Mouse (Mus musculus) MEL (cell line): ENCODE measurements around the gene Atp1a1. TPM values are rescaled to one million over a fixed set of nuclear protein-coding genes. Genes with fewer than 3 reads are reported as not detected.

Experiments used
- DNase-seq: peaks from one replicate; pipeline ENCODE4 v3.0.0; 2011; ENCODE audit warnings: low read depth, low spot score
- H3K27ac ChIP-seq: 2 replicates; pipeline ENCODE4 v1.5.1; 2012; ENCODE audit warnings: low read depth, mild to moderate bottlenecking, control low read depth, low read length, moderate library complexity; ENCODE audit not compliant: control insufficient read depth
- H3K27me3 ChIP-seq, 2 experiments: fragments of 150-350 bp in 1 of 2; sonication (generic) in 1 of 2; 2 replicates each; pipeline ENCODE4 v1.6.1; 2012; ENCODE audit warnings: low read length in 2 of 2, mild to moderate bottlenecking in 2 of 2, improper control_type of control experiment in 1 of 2, moderate library complexity in 1 of 2; ENCODE audit not compliant: insufficient read depth in 2 of 2, control insufficient read depth in 1 of 2
- H3K36me3 ChIP-seq, 2 experiments: 2 replicates each; pipeline ENCODE4 v1.6.1; 2012 to 2014; ENCODE audit warnings: low read length in 2 of 2, improper control_type of control experiment in 1 of 2, inconsistent platforms in 1 of 2, mild to moderate bottlenecking in 1 of 2; ENCODE audit not compliant: insufficient read depth in 2 of 2, control insufficient read depth in 1 of 2
- H3K4me1 ChIP-seq, 2 experiments: fragments of 150-350 bp in 1 of 2; sonication (generic) in 1 of 2; 2 replicates each; pipeline ENCODE4 v1.6.1; 2012; ENCODE audit warnings: low read length in 2 of 2, improper control_type of control experiment in 1 of 2, mild to moderate bottlenecking in 1 of 2; ENCODE audit not compliant: insufficient read depth in 2 of 2, control insufficient read depth in 1 of 2
- H3K4me3 ChIP-seq, 2 experiments: fragments of 150-350 bp in 1 of 2; sonication (generic) in 1 of 2; 2 replicates each; pipeline ENCODE4 v1.5.1; 2012; ENCODE audit warnings: low read depth in 2 of 2, low read length in 2 of 2, mild to moderate bottlenecking in 2 of 2, moderate library complexity in 2 of 2, control low read depth in 1 of 2, improper control_type of control experiment in 1 of 2; ENCODE audit not compliant: control insufficient read depth in 1 of 2, insufficient read depth in 1 of 2
- H3K79me2 ChIP-seq: 2 replicates; pipeline ENCODE4 v1.6.1; 2012; ENCODE audit warnings: mild to moderate bottlenecking, low read length, moderate library complexity; ENCODE audit not compliant: control insufficient read depth, poor library complexity, insufficient read depth
- H3K9ac ChIP-seq: 2 replicates; pipeline ENCODE4 v1.6.1; 2012; ENCODE audit warnings: low read depth, mild to moderate bottlenecking, control low read depth, low read length, moderate library complexity; ENCODE audit not compliant: control insufficient read depth, poor library complexity, severe bottlenecking
- H3K9me3 ChIP-seq: fragments of 150-350 bp; sonication (generic); replicated peaks from 2 replicates; pipeline ENCODE4 v1.6.1; 2012; ENCODE audit warnings: mild to moderate bottlenecking, low read length, improper control_type of control experiment, moderate library complexity; ENCODE audit not compliant: insufficient read depth
- CHD2 ChIP-seq: IDR thresholded peaks from 2 replicates; pipeline ENCODE4 v1.6.1; 2011; ENCODE audit warnings: low read length, improper control_type of control experiment
- E2F4 ChIP-seq: IDR thresholded peaks from 2 replicates; pipeline ENCODE4 v1.6.1; 2011; ENCODE audit warnings: low read depth, low read length, improper control_type of control experiment, borderline replicate concordance
- ETS1 ChIP-seq: IDR thresholded peaks from 2 replicates; pipeline ENCODE4 v1.6.1; 2012; ENCODE audit warnings: low read depth, mild to moderate bottlenecking, inconsistent platforms, low read length, improper control_type of control experiment, moderate library complexity
- GABPA ChIP-seq: IDR thresholded peaks from 2 replicates; pipeline ENCODE4 v1.6.1; 2012; ENCODE audit warnings: low read depth, mild to moderate bottlenecking, inconsistent platforms, low read length, improper control_type of control experiment, moderate library complexity
- KAT2A ChIP-seq: conservative IDR thresholded peaks from 2 replicates; pipeline ENCODE4 v1.6.1; 2012; ENCODE audit warnings: low read depth, low read length, improper control_type of control experiment, inconsistent platforms
- MAFK ChIP-seq: IDR thresholded peaks from 2 replicates; pipeline ENCODE4 v1.6.1; 2011; ENCODE audit warnings: low read depth, mild to moderate bottlenecking, low read length, improper control_type of control experiment, borderline replicate concordance
- MAZ ChIP-seq: IDR thresholded peaks from 2 replicates; pipeline ENCODE4 v1.6.1; 2012; ENCODE audit warnings: low read depth, mild to moderate bottlenecking, inconsistent platforms, low read length, improper control_type of control experiment
- MEF2A ChIP-seq: IDR thresholded peaks from 2 replicates; pipeline ENCODE4 v1.6.1; 2014; ENCODE audit warnings: low read depth, mild to moderate bottlenecking, inconsistent platforms, low read length, improper control_type of control experiment; ENCODE audit not compliant: poor library complexity, insufficient replicate concordance, severe bottlenecking; ENCODE audit errors: extremely low read depth
- MXI1 ChIP-seq: IDR thresholded peaks from 2 replicates; pipeline ENCODE4 v1.6.1; 2011; ENCODE audit warnings: mild to moderate bottlenecking, low read depth, low read length, improper control_type of control experiment
- POLR2A ChIP-seq, 2 experiments: IDR thresholded peaks; 2 replicates each; pipeline ENCODE4 v1.6.1; 2011 to 2012; ENCODE audit warnings: low read length in 2 of 2, mild to moderate bottlenecking in 2 of 2, control low read depth in 1 of 2, improper control_type of control experiment in 1 of 2, low read depth in 1 of 2, moderate library complexity in 1 of 2; ENCODE audit not compliant: control insufficient read depth in 1 of 2, insufficient read depth in 1 of 2, poor library complexity in 1 of 2
- POLR2AphosphoS2 ChIP-seq: IDR thresholded peaks from 2 replicates; pipeline ENCODE4 v1.6.1; 2011; ENCODE audit warnings: low read length, improper control_type of control experiment
- POLR2AphosphoS5 ChIP-seq: IDR thresholded peaks from 2 replicates; pipeline ENCODE4 v1.6.1; 2012; ENCODE audit warnings: low read depth, borderline replicate concordance, mild to moderate bottlenecking, inconsistent platforms, low read length, moderate library complexity, mixed read lengths
- RCOR1 ChIP-seq: IDR thresholded peaks from 2 replicates; pipeline ENCODE4 v1.6.1; 2012; ENCODE audit warnings: low read depth, mild to moderate bottlenecking, inconsistent platforms, low read length, improper control_type of control experiment
- SIN3A ChIP-seq: IDR thresholded peaks from 2 replicates; pipeline ENCODE4 v1.6.1; 2012; ENCODE audit warnings: low read length, improper control_type of control experiment, inconsistent platforms
- TAL1 ChIP-seq: IDR thresholded peaks from 2 replicates; pipeline ENCODE4 v1.6.1; 2012; ENCODE audit warnings: mild to moderate bottlenecking, inconsistent platforms, low read length, moderate library complexity, mixed read lengths
- USF2 ChIP-seq, 2 experiments: IDR thresholded peaks; 2 replicates each; pipeline ENCODE4 v1.6.1; 2011 to 2012; ENCODE audit warnings: improper control_type of control experiment in 2 of 2, low read length in 2 of 2, borderline replicate concordance in 1 of 2, inconsistent platforms in 1 of 2, low read depth in 1 of 2, mild to moderate bottlenecking in 1 of 2; ENCODE audit not compliant: insufficient read depth in 1 of 2
- ZKSCAN1 ChIP-seq: IDR thresholded peaks from 2 replicates; pipeline ENCODE4 v1.6.1; 2012; ENCODE audit warnings: low read depth, mild to moderate bottlenecking, inconsistent platforms, low read length, improper control_type of control experiment, moderate library complexity
- polyA plus RNA-seq, 2 experiments: library from polyadenylated mRNA; stranded (reverse) in 1 of 2; unstranded in 1 of 2; fragments of >175 nt in 1 of 2; fragments of >200 nt in 1 of 2; gene quantifications; 2 replicates each; pipeline versions ENCODE4 v1.2.1 to v1.2.4; 2012; ENCODE audit warnings: low replicate concordance in 2 of 2, low read depth in 1 of 2; ENCODE audit not compliant: insufficient read length in 2 of 2, insufficient read depth in 1 of 2, missing spikeins in 1 of 2
- total RNA-seq: library from RNA; depleted of rRNA; stranded (reverse); fragments of 300-350 nt; gene quantifications from 2 replicates; pipeline ENCODE4 v1.2.3, GENCODE M21; 2012

The Atp1a1 gene
- total and polyA plus RNA-seq, 3 experiments = 136 to 174 TPM; not detected in 1

DNA sequence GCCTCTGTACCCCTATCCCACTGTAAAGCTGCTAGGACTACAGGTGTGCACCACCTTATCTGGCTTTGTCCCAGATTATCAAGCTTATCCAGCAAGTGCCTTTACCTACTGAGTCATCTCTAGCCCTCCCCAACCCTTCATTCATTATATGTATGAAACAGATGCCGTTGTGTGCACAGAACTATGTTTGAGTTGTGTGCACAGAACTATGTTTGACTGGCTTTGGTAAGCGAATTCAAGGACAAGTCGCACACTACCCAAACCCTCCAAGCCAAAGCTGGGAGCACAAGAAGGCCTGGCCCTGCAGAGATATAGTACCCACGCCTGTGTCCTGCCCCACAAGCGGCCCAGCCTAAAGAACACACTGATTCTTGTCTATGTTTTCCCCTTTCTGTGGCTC lies 42.5 kb downstream of the Atp1a1 start:
- Histone ChIP-seq H3K27ac (no peak overlapping the region), H3K4me1 (peaks cover 2 to 9% of the 10 kb centered on the region in 2 experiments; a peak in 3 of 4 replicates), H3K27me3 (no peaks in the 10 kb centered on the region), H3K9ac (no peak overlapping the region), H3K9me3 (no peaks in the 10 kb centered on the region), H3K36me3 (peaks cover 0 to 6% of the 10 kb centered on the region in 2 experiments; a peak in 2 of 4 replicates), H3K79me2 (no peaks in the 10 kb centered on the region), H3K4me3 (no peak overlapping the region)
- no peak for DNase-seq
- TF ChIP-seq MAZ (no peak), MXI1 (no peak), ETS1 (no peak), E2F4 (no peak), KAT2A (no peak), CHD2 (no peak), POLR2AphosphoS5 (no peak), RCOR1 (no peak), GABPA (no peak), TAL1 (no peak)

DNA sequence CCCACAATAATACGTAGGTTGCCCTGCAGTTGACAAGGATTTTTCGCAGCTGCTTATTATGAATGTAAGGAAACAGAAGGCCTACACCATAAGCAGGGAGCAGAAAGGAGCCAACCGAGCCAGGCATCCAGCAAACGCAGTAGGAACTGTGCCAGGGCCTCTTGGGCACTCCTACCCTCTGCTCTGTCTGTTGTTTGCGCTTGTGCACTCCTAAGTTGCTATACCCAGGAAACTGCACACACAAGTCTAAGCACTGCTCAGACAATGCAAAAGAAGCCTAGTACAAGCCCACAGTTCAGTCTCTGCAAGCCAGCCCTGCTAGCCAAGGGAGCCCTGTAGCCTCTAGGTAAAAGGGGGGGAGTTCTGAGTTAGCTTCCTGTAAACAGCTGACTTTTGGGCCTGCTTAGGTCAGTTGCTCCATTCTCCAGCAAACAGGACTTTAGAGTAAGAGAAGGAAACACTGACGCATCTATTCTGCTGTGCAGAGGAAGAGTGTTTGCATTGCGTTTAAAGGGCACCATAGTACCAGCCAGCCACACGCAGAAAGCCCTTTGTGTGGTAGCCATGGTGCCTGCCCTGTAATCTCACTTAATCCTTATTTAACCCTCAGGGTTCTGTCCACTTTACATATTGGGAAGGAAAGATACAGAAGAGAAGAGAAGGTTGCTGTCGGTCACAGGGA lies 43.5 kb downstream of the Atp1a1 start:
- Histone ChIP-seq H3K27me3 (no peaks in the 10 kb centered on the region), H3K79me2 (no peaks in the 10 kb centered on the region), H3K9ac (no peak overlapping the region), H3K4me3 (no peak overlapping the region), H3K27ac (no peak overlapping the region), H3K9me3 (no peaks in the 10 kb centered on the region), H3K36me3 (peaks cover 0 to 6% of the 10 kb centered on the region in 2 experiments; a peak in 2 of 4 replicates), H3K4me1 (peaks cover 2 to 9% of the 10 kb centered on the region in 2 experiments; a peak in 3 of 4 replicates)
- no peak for DNase-seq
- TF ChIP-seq USF2 (IDR thresholded peaks at IDR 0.05; ENCODE audit: borderline replicate concordance in 1 of 2, insufficient read depth in 1 of 2, low read depth in 1 of 2, low read length in 2 of 2) (no peak), POLR2A (IDR thresholded peaks at IDR 0.05; ENCODE audit: control insufficient read depth in 1 of 2, insufficient read depth in 1 of 2, low read depth in 1 of 2, low read length in 2 of 2, poor library complexity in 1 of 2) (no peak), MAFK (no peak), ZKSCAN1 (no peak), CHD2 (no peak), ETS1 (no peak), POLR2AphosphoS2 (no peak), SIN3A (no peak), RCOR1 (no peak), MEF2A (no peak)
